Mouse (Mus musculus): ENCODE measurements around the gene Pam16. TPM values are rescaled to one million over a fixed set of nuclear protein-coding genes. Genes with fewer than 3 reads are reported as not detected.

The Pam16 gene
- polyA plus RNA-seq, 1 experiment from 2014 or later: 116 TPM

- Histone ChIP-seq H3K4me2 (no peak overlapping the region), H3K27me3 (replicated peaks; ENCODE audit: control insufficient read depth, insufficient read depth, low read length) (no peaks in the 10 kb centered on the region), H3K9me3 (ENCODE audit: control insufficient read depth, low read length) (no peaks in the 10 kb centered on the region), H3K27ac (ENCODE audit: low read depth, low read length) (no peak overlapping the region), H3K4me1 (replicated peaks; ENCODE audit: control insufficient read depth, insufficient read depth, low read length) (0 out of 2 replicates have a peak, but pooled peaks cover 2% of the 10 kb centered on the region), H3K9ac (ENCODE audit: low read depth, low read length) (no peak overlapping the region), H3K36me3 (ENCODE audit: control insufficient read depth, insufficient read depth, low read length) (peaks cover 2% of the 10 kb centered on the region; the same call in 1 of the 2 replicates), H3K4me3 (ENCODE audit: low read depth, low read length) (no peak overlapping the region)
- ATAC-seq (replicated peaks; ENCODE audit: low FRiP score) (no peak), DNase-seq (ENCODE audit: low spot score) (no peak)
- WGBS: 50% methylated on average over 7 of the region's 7 CpGs
Observed at GRCm38 (mm10) chr16:4632050-4632449, 7.3 kb upstream of the Pam16 start.

GRCm38 (mm10) chr16:4629950-4630349, 5.2 kb upstream of the Pam16 start:
- Histone ChIP-seq H3K27me3 (replicated peaks; ENCODE audit: control insufficient read depth, insufficient read depth, low read length) (no peaks in the 10 kb centered on the region), H3K9me3 (ENCODE audit: control insufficient read depth, low read length) (no peaks in the 10 kb centered on the region), H3K9ac (ENCODE audit: low read depth, low read length) (no peak overlapping the region), H3K4me3 (ENCODE audit: low read depth, low read length) (no peak overlapping the region), H3K4me1 (replicated peaks; ENCODE audit: control insufficient read depth, insufficient read depth, low read length) (no peaks in the 10 kb centered on the region), H3K4me2 (no peak overlapping the region), H3K36me3 (ENCODE audit: control insufficient read depth, insufficient read depth, low read length) (peaks cover 2% of the 10 kb centered on the region; the same call in 1 of the 2 replicates), H3K27ac (ENCODE audit: low read depth, low read length) (no peak overlapping the region)
- WGBS: 24% methylated on average over 6 of the region's 6 CpGs
- DNase-seq (ENCODE audit: low spot score) (peak; percentile 79), ATAC-seq (replicated peaks; ENCODE audit: low FRiP score) (peak; percentile 65)

GRCm38 (mm10) chr16:4628898-4629419, 4.2 kb upstream of the Pam16 start:
- H3K4me1 ChIP-seq (replicated peaks; ENCODE audit: control insufficient read depth, insufficient read depth, low read length): no peaks in the 10 kb centered on the region; the same call in 1 of the 2 replicates
- no peak overlapping the region for H3K4me3 ChIP-seq (ENCODE audit: low read depth, low read length)
- no peaks in the 10 kb centered on the region for H3K9me3 ChIP-seq (ENCODE audit: control insufficient read depth, low read length)
- no peaks in the 10 kb centered on the region for H3K27me3 ChIP-seq (replicated peaks; ENCODE audit: control insufficient read depth, insufficient read depth, low read length)
- H3K36me3 ChIP-seq (ENCODE audit: control insufficient read depth, insufficient read depth, low read length): 0 out of 2 replicates have a peak, but pooled peaks cover under 1% of the 10 kb centered on the region
- ATAC-seq (replicated peaks; ENCODE audit: low FRiP score) (no peak), DNase-seq (ENCODE audit: low spot score) (no peak)
- no peak overlapping the region for H3K9ac ChIP-seq (ENCODE audit: low read depth, low read length)
- WGBS: 89% methylated on average over 9 of the region's 9 CpGs
- H3K4me2 ChIP-seq: no peak overlapping the region
- H3K27ac ChIP-seq (ENCODE audit: low read depth, low read length): no peak overlapping the region

- H3K9ac ChIP-seq (ENCODE audit: low read depth, low read length): no peak overlapping the region
- H3K4me1 ChIP-seq (replicated peaks; ENCODE audit: control insufficient read depth, insufficient read depth, low read length): peaks cover 14% of the 10 kb centered on the region
- WGBS: 84% methylated on average over 6 of the region's 6 CpGs
- H3K27ac ChIP-seq (ENCODE audit: low read depth, low read length): no peak overlapping the region
- H3K27me3 ChIP-seq (replicated peaks; ENCODE audit: control insufficient read depth, insufficient read depth, low read length): no peaks in the 10 kb centered on the region
- H3K9me3 ChIP-seq (ENCODE audit: control insufficient read depth, low read length): no peaks in the 10 kb centered on the region
- no peaks in the 10 kb centered on the region for H3K36me3 ChIP-seq (ENCODE audit: control insufficient read depth, insufficient read depth, low read length)
- no peak overlapping the region for H3K4me2 ChIP-seq
- H3K4me3 ChIP-seq (ENCODE audit: low read depth, low read length): no peak overlapping the region
- ATAC-seq (replicated peaks; ENCODE audit: low FRiP score): no peak
- no peak for DNase-seq (ENCODE audit: low spot score)
Observed at GRCm38 (mm10) chr16:4627105-4627504, 2.3 kb upstream of the Pam16 start.

- Histone ChIP-seq H3K4me3 (ENCODE audit: low read depth, low read length) (peak overlapping the region; percentile 77), H3K9me3 (ENCODE audit: control insufficient read depth, low read length) (no peaks in the 10 kb centered on the region), H3K36me3 (ENCODE audit: control insufficient read depth, insufficient read depth, low read length) (no peaks in the 10 kb centered on the region), H3K27me3 (replicated peaks; ENCODE audit: control insufficient read depth, insufficient read depth, low read length) (no peaks in the 10 kb centered on the region), H3K27ac (ENCODE audit: low read depth, low read length) (peak overlapping the region; percentile 79), H3K9ac (ENCODE audit: low read depth, low read length) (peak overlapping the region; percentile 73), H3K4me1 (replicated peaks; ENCODE audit: control insufficient read depth, insufficient read depth, low read length) (peaks cover 14% of the 10 kb centered on the region), H3K4me2 (peak overlapping the region; percentile 81)
- 17% methylated on average over 9 of the region's 9 CpGs for WGBS
- ATAC-seq (replicated peaks; ENCODE audit: low FRiP score): peak; percentile 52
- no peak for DNase-seq (ENCODE audit: low spot score)
Observed at GRCm38 (mm10) chr16:4624074-4624473, 714 bp downstream of the Pam16 start.

GRCm38 (mm10) chr16:4616829-4617228, 8.0 kb downstream of the Pam16 start:
- H3K27me3 ChIP-seq (replicated peaks; ENCODE audit: control insufficient read depth, insufficient read depth, low read length): no peaks in the 10 kb centered on the region
- H3K9ac ChIP-seq (ENCODE audit: low read depth, low read length): no peak overlapping the region
- ATAC-seq (replicated peaks; ENCODE audit: low FRiP score): no peak
- no peak overlapping the region for H3K4me2 ChIP-seq
- no peaks in the 10 kb centered on the region for H3K9me3 ChIP-seq (ENCODE audit: control insufficient read depth, low read length)
- DNase-seq (ENCODE audit: low spot score): no peak
- WGBS: 76% methylated on average over 4 of the region's 4 CpGs
- H3K4me1 ChIP-seq (replicated peaks; ENCODE audit: control insufficient read depth, insufficient read depth, low read length): no peaks in the 10 kb centered on the region
- H3K4me3 ChIP-seq (ENCODE audit: low read depth, low read length): no peak overlapping the region
- no peak overlapping the region for H3K27ac ChIP-seq (ENCODE audit: low read depth, low read length)
- peaks cover 23% of the 10 kb centered on the region for H3K36me3 ChIP-seq (ENCODE audit: control insufficient read depth, insufficient read depth, low read length)

- Histone ChIP-seq H3K36me3 (ENCODE audit: control insufficient read depth, insufficient read depth, low read length) (peaks cover 32% of the 10 kb centered on the region), H3K27me3 (replicated peaks; ENCODE audit: control insufficient read depth, insufficient read depth, low read length) (no peaks in the 10 kb centered on the region), H3K9me3 (ENCODE audit: control insufficient read depth, low read length) (no peaks in the 10 kb centered on the region), H3K4me3 (ENCODE audit: low read depth, low read length) (no peak overlapping the region), H3K4me1 (replicated peaks; ENCODE audit: control insufficient read depth, insufficient read depth, low read length) (no peaks in the 10 kb centered on the region), H3K9ac (ENCODE audit: low read depth, low read length) (no peak overlapping the region), H3K27ac (ENCODE audit: low read depth, low read length) (no peak overlapping the region), H3K4me2 (no peak overlapping the region)
- WGBS: 80% methylated on average over 1 of the region's 1 CpGs
- DNase-seq (ENCODE audit: low spot score) (no peak), ATAC-seq (replicated peaks; ENCODE audit: low FRiP score) (no peak)
Observed at GRCm38 (mm10) chr16:4615297-4615696, 9.5 kb downstream of the Pam16 start.

GRCm38 (mm10) chr16:4614639-4615038, 10.1 kb downstream of the Pam16 start:
- H3K36me3 ChIP-seq (ENCODE audit: control insufficient read depth, insufficient read depth, low read length): peaks cover 32% of the 10 kb centered on the region
- 93% methylated on average over 3 of the region's 3 CpGs for WGBS
- DNase-seq (ENCODE audit: low spot score) (no peak), ATAC-seq (replicated peaks; ENCODE audit: low FRiP score) (no peak)
- no peaks in the 10 kb centered on the region for H3K4me1 ChIP-seq (replicated peaks; ENCODE audit: control insufficient read depth, insufficient read depth, low read length)
- no peaks in the 10 kb centered on the region for H3K27me3 ChIP-seq (replicated peaks; ENCODE audit: control insufficient read depth, insufficient read depth, low read length)
- no peak overlapping the region for H3K9ac ChIP-seq (ENCODE audit: low read depth, low read length)
- H3K9me3 ChIP-seq (ENCODE audit: control insufficient read depth, low read length): no peaks in the 10 kb centered on the region
- no peak overlapping the region for H3K4me2 ChIP-seq
- no peak overlapping the region for H3K4me3 ChIP-seq (ENCODE audit: low read depth, low read length)
- H3K27ac ChIP-seq (ENCODE audit: low read depth, low read length): no peak overlapping the region

GRCm38 (mm10) chr16:4613736-4614135, 11.1 kb downstream of the Pam16 start:
- Histone ChIP-seq H3K36me3 (ENCODE audit: control insufficient read depth, insufficient read depth, low read length) (peaks cover 32% of the 10 kb centered on the region), H3K9ac (ENCODE audit: low read depth, low read length) (no peak overlapping the region), H3K4me2 (no peak overlapping the region), H3K27me3 (replicated peaks; ENCODE audit: control insufficient read depth, insufficient read depth, low read length) (no peaks in the 10 kb centered on the region), H3K9me3 (ENCODE audit: control insufficient read depth, low read length) (no peaks in the 10 kb centered on the region), H3K4me1 (replicated peaks; ENCODE audit: control insufficient read depth, insufficient read depth, low read length) (no peaks in the 10 kb centered on the region), H3K4me3 (ENCODE audit: low read depth, low read length) (no peak overlapping the region), H3K27ac (ENCODE audit: low read depth, low read length) (no peak overlapping the region)
- DNase-seq (ENCODE audit: low spot score) (no peak), ATAC-seq (replicated peaks; ENCODE audit: low FRiP score) (no peak)
- WGBS: 88% methylated on average over 9 of the region's 9 CpGs

All from liver, embryonic 11.5 days (tissue).